Mouse (Mus musculus) cerebellum, adult 9-11 months (tissue): ENCODE data around the gene Rpl6.
"Not testable (repeated sequence)": the region's sequence is repeated elsewhere in the genome, so short reads cannot be mapped to it uniquely, and the experiment has no call there.

Source experiments
- DNase-seq: peaks from one replicate; pipeline ENCODE4 v3.0.0; 2022

The Rpl6 gene

DNA sequence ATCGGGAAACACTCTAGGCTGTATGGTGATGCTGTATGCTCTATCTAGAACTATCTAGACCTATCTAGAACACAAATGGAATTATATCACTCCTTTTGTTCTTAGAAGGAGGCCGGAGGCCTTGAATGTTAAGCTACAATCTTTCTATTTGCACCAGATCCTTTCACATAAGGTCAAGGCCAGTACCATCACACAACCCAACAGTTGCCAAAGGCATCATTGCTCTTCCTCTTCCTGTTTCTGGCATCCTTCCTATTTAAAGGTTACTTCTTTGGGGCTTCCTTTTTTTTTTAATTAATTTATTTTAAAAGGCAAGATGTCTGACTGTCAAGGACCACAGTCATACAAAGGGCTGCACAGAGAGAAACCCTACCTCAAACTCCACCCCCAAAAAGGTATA is 6.9 kb upstream of the Rpl6 start:
- DNase-seq = no peak

DNA sequence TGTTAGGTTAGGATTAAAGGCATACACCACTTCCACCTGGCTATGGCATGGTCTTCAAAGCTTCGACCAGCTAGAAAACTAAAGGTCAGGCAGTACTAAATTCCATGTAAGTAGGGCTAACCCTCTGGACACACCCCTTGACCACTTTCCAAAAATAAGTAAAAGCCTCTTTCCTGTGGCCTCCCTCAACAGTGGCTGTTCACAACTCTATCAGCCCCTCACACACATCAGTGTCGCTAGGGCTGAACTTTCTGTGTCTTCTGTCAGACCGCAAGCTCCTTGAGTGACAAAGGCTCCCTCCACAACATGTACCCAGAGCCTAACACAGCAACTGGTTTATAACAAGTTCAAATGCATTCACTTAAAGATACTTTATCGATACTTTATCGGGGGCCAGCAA is 5.9 kb upstream of the Rpl6 start:
- DNase-seq = no peak

DNA sequence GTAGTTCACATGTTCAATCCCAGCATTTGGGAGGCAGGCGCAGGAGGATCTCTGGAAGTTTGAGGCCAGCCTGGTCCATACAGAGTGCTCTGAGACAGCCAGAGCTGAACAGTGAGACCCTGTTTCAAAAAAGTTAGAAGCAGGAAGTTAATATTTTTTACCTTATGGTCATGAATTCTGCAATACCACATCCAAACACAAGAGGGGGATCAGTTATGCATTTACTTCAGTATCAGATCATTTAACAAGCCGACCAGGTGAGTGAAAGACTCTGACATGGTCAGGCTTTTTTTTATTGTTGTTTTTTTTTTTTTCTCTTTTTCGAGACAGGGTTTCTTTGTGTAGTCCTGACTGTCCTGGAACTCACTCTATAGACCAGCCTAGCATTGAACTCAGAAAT is 2.5 kb upstream of the Rpl6 start:
- DNase-seq = no peak

DNA sequence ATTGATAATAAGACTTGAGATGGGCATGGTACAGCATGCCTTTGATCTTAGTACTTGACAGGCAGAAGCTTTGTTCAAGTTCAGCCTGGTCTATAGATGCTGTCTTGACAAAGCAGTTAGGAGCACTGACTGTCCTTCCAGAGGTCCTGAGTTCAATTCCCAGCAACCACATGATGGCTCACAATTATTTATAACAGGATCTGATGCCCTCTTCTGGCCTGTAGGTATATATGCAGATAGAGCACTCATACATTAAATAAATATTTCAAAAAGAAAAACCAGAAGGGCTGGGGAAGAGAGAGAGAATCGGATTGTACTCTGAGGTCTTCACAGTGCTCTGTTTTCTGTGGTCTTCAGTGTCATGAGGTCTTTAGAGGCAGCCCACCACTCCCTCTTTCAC is 1.8 kb upstream of the Rpl6 start:
- DNase-seq = no peak

DNA sequence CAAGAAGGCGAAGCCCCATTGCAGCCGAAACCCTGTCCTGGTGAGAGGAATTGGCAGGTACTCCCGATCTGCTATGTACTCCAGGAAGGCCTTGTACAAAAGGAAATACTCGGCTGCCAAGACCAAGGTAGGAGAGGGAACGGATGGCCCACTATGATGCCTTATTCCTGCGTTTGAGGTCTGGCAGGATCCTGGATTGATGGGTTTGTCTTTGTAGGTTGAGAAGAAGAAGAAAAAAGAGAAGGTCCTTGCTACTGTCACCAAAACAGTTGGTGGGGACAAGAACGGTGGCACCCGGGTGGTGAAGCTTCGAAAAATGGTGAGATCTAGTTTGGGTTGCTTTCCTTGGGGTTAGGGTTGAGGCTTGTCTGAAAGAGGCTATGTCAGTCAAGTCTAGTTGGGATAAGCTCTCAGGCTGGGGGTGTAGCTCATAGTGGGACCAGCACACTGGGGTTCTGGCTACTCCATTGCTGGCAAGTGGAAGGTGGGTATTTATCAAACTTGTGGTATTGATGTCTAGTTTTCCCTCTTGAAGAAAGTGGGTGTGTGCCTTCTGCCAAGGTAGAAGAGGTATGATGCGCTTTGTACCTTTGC is 1.4 kb downstream of the Rpl6 start:
- not testable (repeated sequence) for DNase-seq

DNA sequence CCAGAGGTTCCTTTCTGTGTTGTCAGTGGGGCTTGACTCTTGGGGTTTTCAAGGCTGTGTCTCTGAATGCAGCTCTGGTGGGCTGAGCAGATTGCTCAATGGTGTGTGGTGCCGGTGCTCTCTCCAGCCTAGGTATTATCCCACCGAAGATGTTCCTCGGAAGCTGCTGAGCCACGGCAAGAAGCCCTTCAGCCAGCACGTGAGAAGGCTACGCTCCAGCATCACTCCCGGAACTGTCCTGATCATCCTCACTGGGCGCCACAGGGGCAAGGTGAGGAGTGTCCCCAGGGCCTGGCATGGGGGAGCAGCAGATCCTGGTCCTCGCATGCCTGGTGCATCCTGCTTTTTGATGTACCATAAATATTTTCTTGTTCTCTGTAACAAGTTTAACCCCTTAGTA is 2.3 kb downstream of the Rpl6 start:
- DNase-seq = no peak

DNA sequence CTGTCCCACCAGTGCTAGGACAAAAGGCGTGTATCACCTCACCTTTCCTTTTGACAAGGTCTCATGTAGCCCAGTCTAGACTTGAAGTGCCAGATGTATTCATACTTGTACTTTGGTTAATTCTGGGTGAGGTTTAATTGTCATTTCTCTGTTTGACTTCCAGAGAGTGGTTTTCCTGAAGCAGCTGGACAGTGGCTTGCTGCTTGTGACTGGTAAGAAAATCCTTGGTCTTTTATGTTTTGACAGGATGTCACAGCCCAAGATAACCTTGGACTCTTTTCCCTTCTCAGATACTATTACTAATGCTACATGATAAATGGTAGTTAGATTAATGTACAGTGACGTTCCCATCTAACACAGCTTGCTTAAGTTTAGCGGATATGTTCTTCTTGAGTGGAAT is 2.7 kb downstream of the Rpl6 start:
- no peak for DNase-seq

DNA sequence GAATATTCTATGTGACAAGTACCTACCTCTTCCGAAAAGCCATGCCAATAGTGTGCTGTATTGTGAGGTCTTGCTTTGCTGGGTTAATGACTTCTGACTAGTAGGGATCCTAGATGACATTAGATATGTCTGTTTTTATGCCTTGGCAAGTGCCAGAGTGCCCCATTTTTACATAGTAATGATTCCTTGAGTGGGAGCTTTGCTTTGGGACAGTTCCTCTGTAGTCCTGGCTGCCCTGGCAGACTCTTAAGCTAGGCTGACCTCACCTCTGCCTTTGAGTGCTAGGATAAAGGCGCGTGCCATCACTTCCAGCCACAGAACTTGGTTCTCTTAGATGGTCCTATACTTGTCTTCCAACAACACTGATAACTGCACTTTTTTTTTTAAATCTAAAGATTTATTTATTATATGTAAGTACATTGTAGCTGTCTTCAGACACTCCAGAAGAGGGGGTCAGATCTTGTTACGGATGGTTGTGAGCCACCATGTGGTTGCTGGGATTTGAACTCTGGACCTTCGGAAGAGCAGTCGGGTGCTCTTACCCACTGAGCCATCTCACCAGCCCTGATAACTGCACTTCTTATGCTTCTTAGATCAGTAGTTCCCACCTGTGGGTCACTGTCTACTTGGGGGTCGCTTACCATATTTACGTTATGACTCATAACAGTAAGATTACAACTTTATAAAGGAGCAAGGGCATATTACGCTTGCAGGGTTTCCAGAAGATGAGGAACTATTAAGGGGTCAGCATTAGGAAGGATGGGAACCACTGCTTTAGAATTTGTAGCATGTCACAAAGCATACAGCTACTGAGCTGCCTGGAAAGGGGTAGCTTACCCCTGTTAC is 5.7 kb downstream of the Rpl6 start:
- no peak for DNase-seq

DNA sequence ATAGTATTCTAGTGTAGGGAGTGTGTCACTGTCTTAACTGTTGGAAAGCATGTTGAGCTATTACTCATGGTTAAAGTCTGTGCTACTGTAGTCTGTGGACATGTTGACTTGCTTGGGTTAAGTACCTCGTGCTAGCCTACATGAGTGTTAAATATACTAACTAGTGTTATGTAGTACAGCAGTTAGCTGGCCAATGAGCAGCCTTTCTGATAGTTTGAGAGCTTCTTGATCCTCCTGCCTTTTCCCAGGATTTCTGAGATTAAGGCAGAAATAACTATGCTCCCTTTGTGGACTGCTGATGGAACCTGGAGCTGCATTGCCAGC is 6.3 kb downstream of the Rpl6 start:
- no peak for DNase-seq

DNA sequence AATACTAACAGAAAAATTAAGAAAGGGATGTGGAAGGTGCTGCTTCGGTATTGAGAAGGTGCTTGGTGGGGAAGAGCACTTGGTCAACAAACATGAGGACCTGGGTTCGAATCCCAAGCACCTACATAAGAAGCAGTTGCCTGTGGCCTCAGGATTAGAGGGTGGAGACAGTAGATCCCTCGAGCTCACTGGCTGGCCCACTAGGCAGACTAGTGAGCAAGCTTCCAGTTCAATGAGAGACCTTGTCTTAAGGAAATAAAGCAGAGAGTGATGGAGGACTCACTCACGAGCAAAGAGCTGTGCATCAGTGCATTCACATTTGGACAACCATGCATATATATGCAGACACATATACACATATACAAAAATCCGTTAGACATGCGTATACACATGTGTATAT is 7.8 kb downstream of the Rpl6 start:
- DNase-seq = no peak

DNA sequence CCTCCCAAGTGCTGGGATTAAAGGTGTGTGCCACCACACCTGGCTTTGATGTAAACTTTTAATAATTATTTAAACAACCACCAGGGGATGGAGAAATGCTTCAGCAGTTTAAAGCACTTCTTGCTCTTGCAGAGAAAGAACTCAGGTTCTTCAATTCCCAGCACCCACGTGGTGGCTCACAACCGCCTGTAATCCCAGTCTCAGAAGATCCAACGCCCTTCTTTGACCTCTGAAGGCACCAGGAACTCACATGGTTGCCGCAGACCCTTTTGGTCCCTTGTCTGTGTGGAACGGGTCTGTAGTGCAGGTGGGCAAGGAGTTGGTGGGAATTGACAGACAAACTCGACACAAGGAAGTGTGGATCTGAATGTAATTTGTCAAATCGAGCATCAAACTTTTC is 10.4 kb downstream of the Rpl6 start:
- no peak for DNase-seq

DNA sequence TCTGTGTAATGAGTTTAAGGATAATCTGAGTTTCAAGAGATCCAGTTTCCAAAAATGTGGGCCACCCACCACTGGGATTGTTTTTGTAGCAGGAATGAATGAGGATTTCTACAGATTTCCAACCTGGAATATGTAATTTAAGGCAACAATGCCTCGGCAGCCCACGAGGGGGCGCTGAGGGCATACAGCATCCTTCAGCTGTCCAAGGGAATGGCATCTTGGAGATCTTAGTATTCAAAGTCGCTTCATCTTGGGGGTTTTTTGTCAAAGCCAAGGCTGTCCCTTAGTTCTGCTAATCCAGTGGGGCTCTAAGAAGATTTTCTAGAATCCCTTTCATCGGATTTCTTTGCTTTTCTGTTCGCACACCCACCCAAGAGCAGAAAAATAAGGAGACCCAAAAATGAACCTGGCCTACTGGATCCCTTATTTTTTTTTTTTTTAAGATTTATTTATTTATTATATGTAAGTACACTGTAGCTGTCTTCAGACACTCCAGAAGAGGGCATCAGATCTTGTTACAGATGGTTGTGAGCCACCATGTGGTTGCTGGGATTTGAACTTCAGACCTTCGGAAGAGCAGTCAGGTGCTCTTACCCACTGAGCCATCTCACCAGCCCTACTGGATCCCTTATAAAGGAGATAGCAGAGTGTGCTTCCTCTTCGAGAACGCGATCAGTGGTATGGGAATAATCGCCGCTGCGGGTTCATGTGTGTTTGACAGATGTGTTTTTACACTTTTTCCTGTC is 11.3 kb downstream of the Rpl6 start:
- peak; percentile 68 for DNase-seq

DNA sequence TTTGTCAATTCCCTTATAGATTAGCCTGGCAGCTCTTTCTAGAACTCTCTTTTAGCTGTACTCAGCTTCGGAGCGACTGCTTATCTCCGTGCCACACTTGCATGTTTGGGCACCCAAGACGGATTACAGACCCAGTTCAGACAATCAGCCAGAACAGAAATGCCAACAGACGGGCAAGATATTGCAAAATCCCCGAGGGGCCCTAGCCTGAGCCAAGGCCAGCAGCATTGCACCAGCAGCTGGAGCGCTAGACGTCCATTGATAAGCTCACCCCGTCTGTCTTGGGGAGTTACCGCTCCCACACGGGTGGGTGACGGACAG is 11.8 kb downstream of the Rpl6 start:
- no peak for DNase-seq

DNA sequence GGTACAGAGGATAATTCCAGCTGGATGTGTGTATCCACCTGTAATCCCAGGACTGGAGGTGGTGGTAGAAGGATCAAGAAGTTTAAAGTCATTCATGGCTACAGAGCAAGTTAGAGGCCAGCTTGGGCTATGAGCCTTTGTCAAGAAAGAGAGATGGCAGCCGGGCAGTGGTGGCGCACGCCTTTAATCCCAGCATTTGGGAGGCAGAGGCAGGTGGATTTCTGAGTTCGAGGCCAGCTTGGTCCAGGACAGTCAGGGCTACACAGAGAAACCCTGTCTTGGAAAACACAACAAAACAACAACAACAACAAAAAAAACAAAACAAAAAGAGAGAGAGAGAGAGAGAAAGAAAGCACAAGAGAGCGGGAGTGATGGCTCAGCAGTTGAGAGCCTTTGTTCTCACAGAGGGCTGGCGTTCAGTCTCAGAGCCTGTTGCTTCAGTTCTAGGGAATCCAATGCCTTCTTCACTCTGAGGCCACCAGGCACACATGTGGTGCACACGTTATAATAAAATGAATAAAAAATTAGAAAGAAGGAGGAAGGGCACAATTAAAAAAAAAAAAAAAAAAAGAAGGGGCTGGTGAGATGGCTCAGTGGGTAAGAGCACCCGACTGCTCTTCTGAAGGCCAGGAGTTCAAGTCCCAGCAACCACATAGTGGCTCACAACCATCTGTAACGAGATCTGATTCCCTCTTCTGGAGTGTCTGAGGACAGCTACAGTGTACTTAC is 12.5 kb downstream of the Rpl6 start:
- DNase-seq = not testable (repeated sequence)

DNA sequence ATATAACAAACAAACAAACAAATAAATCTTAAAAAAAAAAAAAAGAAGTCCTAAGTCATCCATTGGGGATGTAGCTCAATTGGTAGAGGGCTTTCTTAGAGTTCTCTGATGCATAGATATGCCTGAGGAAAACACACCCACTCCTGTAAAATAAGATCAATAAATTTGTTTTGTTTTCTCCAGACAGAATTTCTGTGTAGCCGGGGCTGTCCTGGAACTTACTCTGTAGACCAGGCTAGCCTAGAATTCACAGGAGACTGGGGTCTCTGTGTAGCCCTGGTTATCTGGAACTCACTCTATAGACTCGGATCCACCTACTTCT is 13.0 kb downstream of the Rpl6 start:
- no peak for DNase-seq

DNA sequence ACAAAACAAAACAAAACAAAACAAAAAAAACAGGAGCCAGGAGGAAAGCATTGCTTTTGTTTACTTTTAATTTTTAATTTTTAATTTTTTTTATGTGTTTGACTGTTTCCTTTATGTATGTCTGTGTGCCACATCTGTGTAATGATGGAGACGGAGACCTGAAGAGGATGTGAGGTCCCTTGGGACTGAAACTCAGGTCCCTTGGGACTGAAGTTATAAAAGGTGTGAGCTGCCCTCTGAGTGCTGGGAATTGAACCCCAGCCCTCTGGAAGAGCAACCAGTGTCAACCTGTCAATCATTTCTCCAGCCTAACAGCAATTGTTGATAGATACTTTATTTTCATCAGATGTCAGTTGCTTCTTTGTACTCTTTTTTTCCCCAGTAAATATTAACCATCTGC is 14.9 kb downstream of the Rpl6 start:
- DNase-seq = no peak

DNA sequence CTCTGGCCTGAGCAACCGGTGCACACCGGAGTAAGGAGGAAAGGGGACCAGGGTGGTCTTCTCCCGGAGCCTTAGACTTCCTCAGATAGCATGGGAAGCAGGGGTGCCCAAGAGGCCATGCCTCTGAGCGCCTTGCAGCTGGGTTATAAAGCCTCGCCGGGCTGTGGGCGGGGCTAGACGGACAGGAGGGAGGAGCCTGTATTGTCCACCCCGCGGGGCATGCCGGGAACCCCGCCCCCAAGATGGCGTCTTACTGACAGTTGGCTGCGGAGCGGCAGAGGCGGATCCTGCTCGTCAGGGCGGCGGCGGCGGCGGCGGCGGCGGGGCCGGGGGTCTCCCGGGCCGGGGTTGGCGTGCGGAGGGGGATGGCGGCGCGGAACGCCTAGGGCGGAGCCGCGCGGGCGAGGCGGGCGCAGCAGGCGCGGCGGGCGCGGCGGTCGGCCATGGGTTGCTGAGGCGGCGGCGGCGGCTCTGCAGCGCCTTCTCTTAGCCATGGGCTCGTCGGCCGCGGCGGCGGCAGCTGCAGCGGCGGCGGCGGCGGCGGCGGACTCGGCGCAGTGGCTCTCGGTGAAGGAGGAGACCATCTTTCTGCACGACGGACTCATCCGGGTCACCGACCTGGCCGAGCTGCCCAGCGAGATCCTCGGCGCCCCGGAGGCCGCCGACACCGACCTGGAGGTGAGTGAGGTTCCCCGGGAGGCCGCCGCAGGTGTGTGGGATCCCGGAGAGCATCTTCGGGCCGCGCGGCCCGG is 15.9 kb downstream of the Rpl6 start, which contains the start of gene Hectd4:
Hectd4 (plus strand) TSS at position 240 of the 752 bp plus-strand sequence.
- DNase-seq = peak; percentile 93

DNA sequence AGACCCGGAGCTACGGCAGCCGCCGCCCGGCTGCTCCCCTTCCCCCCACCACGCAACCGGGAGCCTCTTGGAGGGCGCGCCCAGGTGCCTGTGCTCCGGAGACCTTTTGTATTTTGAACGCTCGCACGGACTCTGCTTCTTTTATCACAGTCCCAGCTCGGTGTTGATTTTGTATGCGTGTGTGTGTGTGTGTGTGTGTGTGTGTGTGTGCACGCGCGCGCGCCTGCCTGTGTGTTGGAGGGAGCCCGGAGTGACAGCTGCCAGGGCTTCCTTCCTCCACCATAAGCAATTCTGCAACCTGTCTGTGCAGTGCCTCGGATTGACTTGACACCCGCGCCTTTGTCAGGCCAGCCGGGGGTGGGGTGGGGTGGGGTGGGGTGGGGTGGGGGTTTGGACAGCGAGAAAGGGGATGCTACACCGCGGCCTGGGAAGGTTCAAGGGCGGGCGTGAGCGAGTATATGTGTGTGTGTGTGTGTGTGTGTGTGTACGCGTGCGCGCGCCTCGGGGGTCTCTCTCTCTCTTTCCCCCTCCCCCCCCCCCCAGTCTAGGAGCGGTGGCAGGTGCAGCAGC is 16.5 kb downstream of the Rpl6 start:
- peak; percentile 68 for DNase-seq

DNA sequence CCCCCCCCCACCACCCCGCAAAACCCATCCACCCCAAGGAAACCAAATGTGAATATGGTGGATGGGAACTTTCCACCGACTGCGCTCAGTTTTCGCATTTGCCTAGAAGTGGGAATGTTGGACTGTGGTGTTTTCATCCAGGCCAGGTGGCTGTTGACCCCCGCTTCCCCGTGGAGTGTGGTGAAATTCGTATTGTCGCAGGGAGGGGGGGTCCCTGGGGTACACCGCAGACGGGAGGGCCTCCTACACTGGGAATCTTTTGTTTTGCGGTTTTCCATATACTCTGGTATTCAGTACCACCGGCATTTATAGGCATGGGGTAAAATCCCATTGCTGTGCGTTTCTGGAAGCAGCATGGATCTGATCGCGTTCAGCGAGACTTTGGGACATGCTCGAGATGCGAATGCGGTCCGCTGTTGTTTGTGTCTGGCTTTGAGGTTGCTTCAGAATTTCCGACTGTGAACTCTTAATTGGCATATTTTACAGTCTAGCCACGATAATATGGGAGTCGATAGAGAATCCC is 17.1 kb downstream of the Rpl6 start:
- no peak for DNase-seq

DNA sequence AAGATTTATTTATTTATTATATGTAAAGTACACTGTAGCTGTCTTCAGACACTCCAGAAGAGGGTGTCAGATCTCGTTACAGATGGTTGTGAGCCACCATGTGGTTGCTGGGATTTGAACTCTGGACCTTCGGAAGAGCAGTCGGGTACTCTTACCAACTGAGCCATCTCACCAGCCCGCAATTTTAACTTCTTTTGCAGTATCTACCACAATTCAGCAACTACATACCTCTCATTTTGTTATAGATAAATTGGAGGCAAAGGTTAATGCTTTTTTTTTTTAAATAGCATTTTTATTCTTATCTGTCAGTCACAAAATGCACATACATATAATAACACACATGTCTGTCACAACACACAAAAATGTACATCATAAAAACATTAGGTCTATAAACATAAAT is 19.7 kb downstream of the Rpl6 start:
- DNase-seq = not testable (repeated sequence)

DNA sequence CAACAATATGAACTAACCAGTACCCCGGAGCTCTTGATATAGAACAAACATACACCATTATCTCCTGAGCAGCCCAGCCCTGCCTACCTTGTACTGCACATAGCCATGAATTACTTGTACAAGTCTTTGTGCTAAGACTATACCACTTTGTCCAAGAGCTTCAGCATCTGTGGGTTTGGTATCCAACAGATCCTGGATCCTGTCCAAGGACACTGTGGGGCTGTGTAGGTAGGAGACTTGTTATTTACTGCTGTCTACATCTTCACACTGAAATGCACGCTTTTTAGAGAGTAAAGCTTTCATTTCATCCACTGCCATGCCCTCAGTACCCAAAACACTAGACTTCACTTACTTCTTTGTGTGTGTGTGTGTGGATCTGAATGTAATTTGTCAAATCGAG is 20.6 kb downstream of the Rpl6 start:
- DNase-seq = no peak

DNA sequence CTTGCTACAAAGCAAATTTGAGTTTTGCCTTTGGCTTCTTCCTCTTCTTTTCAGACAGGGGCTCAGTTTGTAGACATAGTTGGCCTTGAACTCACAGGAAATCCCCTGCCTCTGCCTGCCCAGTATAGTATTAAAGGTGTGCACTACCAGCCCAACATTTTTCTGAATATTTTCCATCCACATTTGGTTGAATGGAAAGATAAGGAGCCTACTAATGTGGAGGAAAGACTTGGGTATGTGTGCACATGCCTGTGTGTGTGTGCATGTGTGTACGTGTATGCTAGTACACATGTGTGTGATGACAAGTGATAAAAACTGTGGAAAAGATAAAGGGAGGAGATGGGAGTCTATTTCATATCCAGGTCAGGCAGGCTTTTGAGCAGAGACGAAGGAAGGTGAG is 21.6 kb downstream of the Rpl6 start:
- DNase-seq = no peak
